Mouse (Mus musculus) adrenal gland, postnatal 14 days (tissue): ENCODE data around the gene Ube2c. TPM values are rescaled to one million over a fixed set of nuclear protein-coding genes. Genes with fewer than 3 reads are reported as not detected.
A peak's percentile ranks its signal among the peaks of the same experiment; 100 is the strongest.

Experiments used
- DNase-seq: peaks from one replicate; pipeline ENCODE4 v3.0.0; 2021; ENCODE audit warnings: mixed read lengths
- total RNA-seq: library from RNA; stranded (reverse); gene quantifications from 2 replicates; pipeline ENCODE4 v1.2.3, GENCODE M21; 2021

Gene Ube2c
- total RNA-seq, 1 experiment from 2014 or later, result 36.0 TPM

DNA sequence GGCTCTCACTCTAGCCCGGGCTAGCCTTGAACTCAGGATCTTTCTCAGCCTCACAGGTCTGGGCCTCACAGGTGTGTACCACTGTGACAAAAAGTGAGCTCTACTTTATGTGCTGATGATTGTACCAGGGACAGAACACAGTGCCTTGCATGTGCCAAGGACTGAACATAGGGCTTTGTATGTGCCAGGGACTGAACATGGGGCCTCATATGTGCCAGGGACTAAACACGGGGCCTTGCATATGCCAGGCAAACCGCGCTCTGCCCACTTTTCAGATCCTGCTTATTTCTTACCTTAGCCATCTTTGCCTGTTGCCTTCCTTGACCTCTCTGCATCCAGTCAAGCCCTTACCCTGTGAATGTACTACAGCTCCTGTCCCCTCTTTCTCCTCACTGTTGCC lies 7.7 kb upstream of the Ube2c start:
- no peak for DNase-seq

DNA sequence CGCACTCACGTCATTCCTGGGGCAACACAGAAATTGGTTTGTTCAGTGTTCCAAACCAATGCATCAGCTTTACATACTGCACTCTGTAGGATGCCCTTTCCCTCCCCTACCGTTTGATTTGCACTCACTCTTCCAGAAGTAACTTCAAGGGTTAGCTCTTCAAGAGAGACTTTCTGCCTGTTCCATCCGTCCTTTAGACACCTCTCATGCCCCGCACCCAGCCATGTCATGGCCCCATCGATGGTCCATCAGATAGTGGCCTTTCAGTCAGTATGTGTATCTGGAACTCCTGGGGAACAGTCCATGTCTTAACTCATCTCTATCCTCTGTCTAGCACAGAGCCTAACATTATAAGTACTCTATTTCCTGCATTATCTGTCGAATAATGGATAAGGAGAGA lies 7.1 kb upstream of the Ube2c start:
- DNase-seq, result no peak

GRCm38 (mm10) chr2:164765841-164766240 lies 3.9 kb upstream of the Ube2c start:
- DNase-seq, result no peak

DNA sequence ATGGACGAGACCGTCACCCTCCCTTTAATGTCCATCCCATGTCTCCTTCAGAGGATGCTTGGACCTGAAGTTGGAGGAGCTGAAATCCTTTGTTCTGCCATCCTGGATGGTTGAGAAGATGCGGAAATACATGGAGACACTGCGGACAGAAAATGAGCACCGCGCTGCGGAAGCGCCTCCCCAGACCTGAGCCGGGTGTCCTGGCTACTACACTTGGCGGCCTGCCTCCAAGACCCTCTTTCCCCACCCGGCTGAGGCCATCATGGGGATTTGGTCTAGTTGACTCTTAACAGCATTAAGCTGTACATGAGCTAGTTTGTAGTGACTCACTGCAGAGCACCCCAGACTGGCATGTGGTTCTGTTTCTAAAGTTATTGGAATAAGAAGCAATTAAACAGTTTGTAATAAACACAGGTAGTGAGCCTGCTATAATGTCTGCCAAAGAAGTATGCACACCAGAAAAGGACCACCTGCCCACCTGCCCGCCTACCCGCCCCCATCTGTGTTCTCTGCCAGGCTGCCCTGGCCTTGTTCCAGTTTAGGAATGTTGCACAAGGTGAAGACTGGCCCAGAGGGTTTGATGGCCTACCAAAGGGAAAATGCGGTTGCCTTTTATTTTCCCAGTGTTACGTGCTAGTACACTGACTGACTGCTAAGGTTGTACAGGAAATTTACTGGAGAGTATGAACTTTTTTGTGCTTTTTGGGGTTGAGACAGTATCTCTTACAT lies 1.7 kb upstream of the Ube2c start:
- peak; percentile 51 for DNase-seq

DNA sequence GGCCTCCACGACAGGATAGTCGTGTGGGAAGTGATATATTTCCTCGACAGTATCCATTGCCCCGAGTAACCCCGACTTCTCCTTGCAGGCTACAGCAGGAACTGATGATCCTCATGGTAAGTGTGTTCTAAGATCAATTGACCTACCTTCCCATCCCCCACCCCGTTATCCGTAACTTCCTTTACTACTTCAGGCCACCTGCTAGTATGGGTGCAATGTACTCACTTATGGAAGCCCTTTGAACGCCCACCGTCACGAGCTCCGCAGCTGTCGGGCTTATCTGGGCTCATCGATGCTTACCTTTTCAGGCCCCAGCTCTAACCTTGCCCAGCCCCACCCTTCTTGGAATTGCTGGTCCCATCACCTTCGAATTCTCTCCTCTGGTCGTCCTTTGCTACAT lies 581 bp downstream of the Ube2c start:
- no peak for DNase-seq

- no peak for DNase-seq
Observed at GRCm38 (mm10) chr2:164771123-164771522, 1.4 kb downstream of the Ube2c start.

DNA sequence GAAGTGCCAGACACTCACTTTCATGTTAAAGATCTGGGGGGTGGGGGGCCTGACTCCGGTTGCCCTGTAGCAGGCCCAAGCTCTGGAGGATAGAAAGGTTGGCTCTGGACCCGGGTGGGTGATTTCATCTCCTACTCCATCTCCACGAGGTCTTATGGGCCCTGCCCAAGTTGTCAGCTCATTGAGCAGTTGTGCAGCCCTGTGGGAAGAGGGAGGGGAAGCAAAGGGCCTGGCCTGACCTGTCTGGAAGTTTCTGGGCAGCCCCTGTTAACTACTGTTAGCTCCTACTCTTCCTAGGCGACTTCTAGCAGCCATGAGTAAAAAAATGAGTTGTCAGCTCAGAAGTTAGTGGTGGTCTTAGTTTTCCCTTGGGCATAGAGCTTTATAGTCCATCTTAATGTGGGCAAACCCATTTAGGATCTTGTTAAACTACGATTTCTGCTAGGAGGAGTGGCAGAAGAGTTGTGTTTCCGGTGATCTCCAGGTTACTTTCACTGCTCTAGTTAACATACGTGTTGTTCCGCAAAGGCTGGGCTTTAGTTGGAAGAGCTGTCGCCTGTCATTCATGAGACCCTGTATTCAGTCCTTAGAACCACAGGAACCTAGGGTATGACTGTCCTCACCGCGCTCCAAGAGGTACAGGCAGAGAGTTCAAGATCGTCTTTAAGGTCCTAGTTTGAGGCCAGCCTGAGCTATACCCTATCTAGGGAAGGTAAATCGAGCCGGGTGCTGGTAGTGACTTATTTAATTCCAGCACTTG lies 3.7 kb downstream of the Ube2c start:
- DNase-seq, result no peak

- no peak for DNase-seq
Observed at GRCm38 (mm10) chr2:164773989-164774364, 4.3 kb downstream of the Ube2c start.

DNA sequence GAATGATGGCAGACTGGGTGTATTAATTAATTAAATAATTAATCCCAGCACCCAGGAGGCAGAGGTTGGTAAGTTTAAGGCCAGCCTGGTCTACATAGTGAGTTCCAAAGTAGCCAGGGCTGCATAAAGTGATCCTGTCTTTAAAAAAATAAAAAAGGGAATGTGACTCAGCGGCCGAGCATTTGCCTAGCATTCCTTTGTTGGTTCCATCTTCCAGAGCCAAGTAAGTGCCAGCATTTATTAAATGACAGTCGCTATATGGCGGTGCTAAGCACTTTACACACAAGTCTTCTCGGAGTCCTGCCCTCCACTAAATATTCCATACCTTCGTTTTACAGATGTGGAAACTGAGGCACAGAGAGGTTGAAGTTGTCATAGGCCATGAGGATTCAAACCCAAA lies 6.4 kb downstream of the Ube2c start:
- DNase-seq, result no peak

- no peak for DNase-seq
Observed at GRCm38 (mm10) chr2:164776801-164777200, 7.1 kb downstream of the Ube2c start.

DNA sequence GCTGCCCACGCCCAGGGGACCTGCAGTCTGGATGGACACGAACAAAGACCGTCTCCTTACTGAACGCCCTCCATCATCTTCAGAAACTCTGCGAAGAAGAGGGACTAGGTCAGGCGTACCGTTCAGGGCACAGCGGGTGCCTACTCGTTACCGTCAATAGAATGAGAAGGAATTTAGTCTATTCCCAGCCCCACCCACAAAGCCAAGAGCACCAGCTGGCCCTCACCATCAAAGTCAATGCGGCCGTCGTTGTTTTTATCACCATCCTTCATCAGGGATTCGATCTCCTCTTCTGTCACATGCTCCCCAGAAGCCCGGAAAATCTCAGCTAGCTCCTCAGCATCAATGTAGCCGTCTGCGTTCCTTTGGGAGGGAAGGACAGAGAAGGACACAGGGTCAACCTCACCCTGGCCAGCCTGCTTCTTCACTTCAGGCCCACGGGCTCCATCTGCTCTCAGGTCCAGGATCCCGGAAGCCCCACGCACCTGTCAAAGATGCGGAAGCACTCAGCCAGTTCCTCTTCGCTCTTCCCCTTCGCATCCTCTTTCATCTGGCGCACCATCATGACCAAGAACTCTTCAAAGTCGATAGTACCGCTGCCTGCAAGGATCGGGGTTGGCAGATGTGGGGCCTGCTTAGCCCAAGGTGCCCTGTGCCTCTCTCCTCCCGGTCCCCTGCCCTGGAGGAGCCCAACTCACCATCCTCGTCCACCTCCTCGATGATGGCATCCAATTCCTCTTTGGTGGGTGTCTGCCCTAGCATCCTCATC lies 7.7 kb downstream of the Ube2c start:
- no peak for DNase-seq

GRCm38 (mm10) chr2:164778015-164778287 lies 8.3 kb downstream of the Ube2c start:
- DNase-seq, result no peak

DNA sequence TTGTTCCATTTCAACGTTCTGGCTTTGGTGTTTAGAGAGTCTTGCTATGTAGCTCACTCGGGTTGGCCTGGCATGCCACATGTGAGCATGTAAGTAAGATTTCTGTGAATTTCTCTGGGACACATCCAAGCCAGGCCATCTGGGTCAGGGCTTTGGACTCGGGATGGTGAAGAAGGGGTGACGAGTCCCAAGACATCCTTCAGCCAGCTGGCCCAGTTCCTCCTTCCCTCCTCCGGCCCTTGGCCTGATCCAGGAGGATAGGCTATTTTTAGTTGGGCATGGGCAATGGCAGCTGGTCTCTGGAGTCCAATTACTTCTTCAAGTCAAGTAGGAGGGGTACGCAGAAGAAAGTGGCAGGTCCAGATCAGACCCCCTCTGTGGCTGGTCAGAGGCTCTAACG lies 9.1 kb downstream of the Ube2c start:
- DNase-seq, result no peak

DNA sequence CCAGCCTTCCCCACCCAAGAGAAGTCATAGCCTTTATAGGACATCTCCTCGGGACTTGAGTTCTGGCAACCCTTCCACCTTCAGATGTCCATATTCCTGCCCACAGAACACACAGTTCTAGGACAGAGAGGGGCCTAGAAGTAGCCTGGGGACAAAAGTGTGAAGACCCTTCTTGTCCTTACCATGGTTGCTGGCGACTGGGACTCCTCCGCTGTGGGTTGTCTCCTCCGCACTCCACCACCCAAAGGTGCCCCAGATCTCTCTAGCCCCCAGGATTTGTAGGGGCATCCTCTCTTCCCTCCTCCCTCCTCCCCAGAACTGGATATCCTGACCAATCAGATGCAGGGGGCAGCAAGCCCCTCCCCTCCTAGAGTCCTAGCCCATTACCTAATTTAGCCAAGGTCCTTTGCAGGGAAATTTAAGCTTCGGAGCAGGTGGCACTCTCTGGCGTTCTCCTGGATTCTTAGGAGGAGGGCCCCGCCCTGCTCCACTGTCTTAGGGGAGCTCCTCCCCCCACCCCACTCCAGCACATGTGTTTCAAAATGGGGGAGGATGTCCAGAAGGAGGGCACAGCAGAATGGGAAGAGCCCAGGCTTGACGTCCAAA lies 9.9 kb downstream of the Ube2c start, which contains the start of gene Tnnc2:
Gene Tnnc2 (minus strand): TSS at position 487 of the 606 bp plus-strand sequence.
- no peak for DNase-seq

DNA sequence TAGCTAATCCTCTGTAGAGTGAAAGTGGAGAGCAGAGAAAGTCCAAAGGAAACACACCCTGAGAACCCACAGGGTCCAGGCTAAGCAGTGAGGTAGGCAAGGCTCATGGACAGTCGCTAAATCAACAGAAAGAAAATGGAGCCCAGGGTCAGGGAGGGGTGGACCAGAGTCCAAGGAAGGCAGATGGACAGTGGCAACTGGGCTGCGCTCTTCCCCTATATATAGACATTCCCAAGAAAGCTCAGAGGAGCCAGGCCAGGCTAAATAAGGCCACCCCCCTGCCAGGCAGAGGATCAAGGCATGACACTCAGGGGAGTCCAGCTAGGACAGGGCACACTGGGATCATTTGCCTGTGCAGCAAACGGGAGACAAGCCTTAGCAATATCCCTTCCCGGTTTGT lies 12.2 kb downstream of the Ube2c start:
- DNase-seq, result no peak

- DNase-seq, result no peak
Observed at GRCm38 (mm10) chr2:164783926-164784581, 14.4 kb downstream of the Ube2c start.

- DNase-seq, result no peak
Observed at GRCm38 (mm10) chr2:164784869-164785420, 15.2 kb downstream of the Ube2c start.

DNA sequence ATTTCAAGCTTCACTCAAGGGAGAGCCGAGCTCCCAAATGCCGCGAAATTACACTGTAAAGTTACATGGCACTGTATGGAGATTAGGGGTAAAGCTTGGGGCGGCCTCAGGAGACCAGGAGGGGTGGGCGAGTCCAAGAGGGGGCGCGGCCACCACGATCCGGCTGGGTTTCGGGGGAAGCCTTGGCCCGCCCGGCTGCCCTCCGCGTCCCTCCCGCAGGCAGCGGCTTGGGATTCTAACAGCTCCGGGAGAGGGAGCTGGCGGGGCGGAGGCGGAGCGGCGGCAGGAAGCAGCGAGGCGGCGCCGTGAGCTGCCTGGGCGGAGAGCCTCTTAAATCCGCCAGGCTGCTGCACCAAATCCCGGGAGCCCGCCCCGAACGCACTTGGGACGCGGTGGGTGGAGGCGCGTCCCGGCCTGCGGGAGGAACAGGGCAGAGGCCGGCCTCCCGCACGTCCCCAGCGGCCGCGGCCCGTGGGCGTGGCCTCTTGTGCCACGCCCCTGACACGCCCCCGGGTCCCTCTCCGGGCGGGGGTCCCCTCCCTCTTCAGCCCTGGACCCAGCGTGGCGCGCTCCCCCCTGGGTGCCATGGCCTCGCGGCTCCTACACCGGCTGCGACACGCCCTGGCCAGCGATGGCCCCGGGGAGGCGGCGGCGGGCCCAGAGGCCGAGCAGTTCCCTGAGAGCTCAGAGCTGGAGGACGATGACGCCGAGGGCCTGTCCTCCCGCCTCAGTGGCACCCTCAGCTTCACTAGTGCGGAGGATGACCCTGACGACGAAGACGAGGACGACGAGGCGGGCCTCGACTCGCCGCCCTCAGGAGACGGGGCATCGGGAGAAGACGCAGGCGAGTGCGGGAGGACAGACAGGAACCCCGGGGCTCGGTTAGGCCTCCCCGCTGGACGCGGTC lies 16.0 kb downstream of the Ube2c start, which contains the start of gene Snx21:
Gene Snx21 (plus strand): TSS at position 343 of the 907 bp plus-strand sequence.
- peak; percentile 94 for DNase-seq

DNA sequence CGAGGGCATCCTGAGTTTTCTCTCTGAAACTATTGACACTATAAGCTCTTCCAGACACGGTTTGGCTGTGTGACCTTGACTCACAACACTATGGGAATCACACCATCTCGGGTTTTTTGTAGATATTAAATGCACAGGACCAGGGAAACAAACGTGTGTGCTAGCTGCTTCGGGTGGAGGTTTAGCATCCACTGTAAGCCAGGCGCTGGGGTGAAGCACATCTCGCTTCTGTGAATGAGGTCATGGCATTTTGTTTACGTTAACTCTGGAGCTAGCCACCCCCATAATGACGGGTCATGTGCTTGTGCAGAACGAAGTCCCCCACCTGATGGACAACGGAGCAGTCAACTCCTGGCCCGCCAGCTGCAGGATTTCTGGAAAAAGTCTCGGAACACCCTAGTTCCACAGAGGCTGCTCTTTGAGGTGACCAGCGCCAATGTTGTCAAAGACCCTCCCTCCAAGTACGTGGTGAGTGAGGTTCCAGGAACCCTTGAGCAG lies 16.7 kb downstream of the Ube2c start:
- no peak for DNase-seq

DNA sequence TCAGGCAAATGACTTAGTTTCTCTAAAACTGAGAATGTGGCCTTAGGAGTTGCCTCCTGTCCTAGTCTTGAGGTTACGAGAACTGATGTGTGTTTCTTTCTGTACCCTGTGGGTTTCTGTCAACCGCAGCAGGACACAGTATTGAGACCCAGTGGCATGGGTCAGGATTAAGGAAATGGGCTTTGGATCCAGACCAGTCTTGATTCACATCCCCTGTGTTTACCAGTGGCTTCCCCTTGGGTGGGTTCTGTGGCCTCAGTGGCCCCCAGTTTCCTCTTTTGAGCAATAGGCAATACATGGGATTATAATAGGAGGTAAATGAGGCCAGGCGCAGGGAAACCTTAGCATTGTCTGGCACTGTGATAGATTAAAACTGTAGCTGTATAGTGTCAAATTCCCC lies 17.3 kb downstream of the Ube2c start:
- DNase-seq, result no peak

GRCm38 (mm10) chr2:164787779-164788178 lies 18.1 kb downstream of the Ube2c start:
- DNase-seq, result no peak
